Mouse (Mus musculus) CH12.LX (cell line): ENCODE results near the gene Ulk4. TPM values are rescaled to one million over a fixed set of nuclear protein-coding genes. Genes with fewer than 3 reads are reported as not detected.

Experiments used
- DNase-seq: peaks from one replicate; pipeline ENCODE4 v3.0.0-alpha.2; 2013; ENCODE audit errors: extremely low read depth
- H3K27ac ChIP-seq: 2 replicates; pipeline ENCODE4 v1.5.1; 2012; ENCODE audit warnings: low read depth, mild to moderate bottlenecking, control low read depth, moderate library complexity; ENCODE audit not compliant: insufficient read depth
- H3K27me3 ChIP-seq: replicated peaks from 2 replicates; pipeline ENCODE3; 2012; ENCODE audit warnings: inconsistent platforms
- H3K36me3 ChIP-seq, 2 experiments: replicated peaks in 1 of 2; 2 replicates each; pipeline versions ENCODE3 to v1.6.1; 2012; ENCODE audit warnings: inconsistent platforms in 1 of 2, low read length in 1 of 2, mild to moderate bottlenecking in 1 of 2, mixed read lengths in 1 of 2, moderate library complexity in 1 of 2; ENCODE audit not compliant: control insufficient read depth in 1 of 2, insufficient read depth in 1 of 2
- H3K4me1 ChIP-seq, 2 experiments: 2 replicates each; pipeline ENCODE4 v1.6.1; 2012; ENCODE audit warnings: inconsistent platforms in 1 of 2, moderate library complexity in 1 of 2; ENCODE audit not compliant: insufficient read depth in 2 of 2, control insufficient read depth in 1 of 2
- H3K4me2 ChIP-seq: 2 replicates; pipeline ENCODE4 v1.6.1; 2012; ENCODE audit warnings: low read depth, mild to moderate bottlenecking, control low read depth; ENCODE audit not compliant: poor library complexity, insufficient read depth, severe bottlenecking
- H3K4me3 ChIP-seq, 3 experiments: fragments of 150-350 bp in 1 of 3; sonication (generic) in 1 of 3; replicated peaks in 1 of 3; 2 replicates each; pipeline versions ENCODE3 to v1.5.1; 2011 to 2012; ENCODE audit warnings: low read depth in 2 of 3, low read length in 2 of 3, mild to moderate bottlenecking in 2 of 3, moderate library complexity in 2 of 3, control low read depth in 1 of 3, improper control_type of control experiment in 1 of 3, inconsistent platforms in 1 of 3, mixed read lengths in 1 of 3; ENCODE audit not compliant: poor library complexity in 1 of 3
- H3K79me2 ChIP-seq: replicated peaks from 2 replicates; pipeline ENCODE4 v1.6.1; 2012; ENCODE audit warnings: mild to moderate bottlenecking, moderate library complexity; ENCODE audit not compliant: control insufficient read depth, poor library complexity, insufficient read depth, severe bottlenecking; ENCODE audit errors: extremely low read depth
- H3K9ac ChIP-seq: 2 replicates; pipeline ENCODE4 v1.6.1; 2012; ENCODE audit warnings: low read depth, mild to moderate bottlenecking, control low read depth, moderate library complexity; ENCODE audit not compliant: insufficient read depth
- H3K9me3 ChIP-seq: replicated peaks from 2 replicates; pipeline ENCODE3; 2012; ENCODE audit warnings: low read length, inconsistent platforms, mixed read lengths
- BHLHE40 ChIP-seq: IDR thresholded peaks from 2 replicates; pipeline ENCODE4 v1.6.1; 2011; ENCODE audit warnings: mild to moderate bottlenecking, low read depth, low read length, improper control_type of control experiment
- CHD1 ChIP-seq: IDR thresholded peaks from 2 replicates; pipeline ENCODE4 v1.6.1; 2012; ENCODE audit warnings: low read depth, low read length, improper control_type of control experiment, inconsistent platforms
- CTCF ChIP-seq, 2 experiments: IDR thresholded peaks in 1 of 2; conservative IDR thresholded peaks in 1 of 2; 2 replicates each; pipeline ENCODE4 v1.5.1; 2011 to 2012; ENCODE audit warnings: low read depth in 2 of 2, low read length in 2 of 2, improper control_type of control experiment in 1 of 2, inconsistent platforms in 1 of 2, mild to moderate bottlenecking in 1 of 2, moderate library complexity in 1 of 2
- ELF1 ChIP-seq: IDR thresholded peaks from 2 replicates; pipeline ENCODE4 v1.6.1; 2014; ENCODE audit warnings: low read depth, mild to moderate bottlenecking, inconsistent platforms, low read length, improper control_type of control experiment
- GABPA ChIP-seq: IDR thresholded peaks from 2 replicates; pipeline ENCODE4 v1.6.1; 2012; ENCODE audit warnings: low read depth, low read length, improper control_type of control experiment, inconsistent platforms; ENCODE audit not compliant: insufficient replicate concordance
- HCFC1 ChIP-seq: IDR thresholded peaks from 2 replicates; pipeline ENCODE4 v1.6.1; 2012; ENCODE audit warnings: low read depth, mild to moderate bottlenecking, inconsistent platforms, low read length, improper control_type of control experiment
- JUN ChIP-seq: IDR thresholded peaks from 2 replicates; pipeline ENCODE4 v1.6.1; 2011; ENCODE audit warnings: low read depth, mild to moderate bottlenecking, low read length, improper control_type of control experiment, moderate library complexity; ENCODE audit not compliant: insufficient read depth
- JUND ChIP-seq: conservative IDR thresholded peaks from 2 replicates; pipeline ENCODE4 v1.6.1; 2011; ENCODE audit warnings: low read depth, low read length, improper control_type of control experiment
- KAT2A ChIP-seq: IDR thresholded peaks from 2 replicates; pipeline ENCODE4 v1.6.1; 2012; ENCODE audit warnings: low read length, improper control_type of control experiment, inconsistent platforms; ENCODE audit not compliant: insufficient replicate concordance
- MAFK ChIP-seq: IDR thresholded peaks from 2 replicates; pipeline ENCODE4 v1.6.1; 2011; ENCODE audit warnings: low read length, improper control_type of control experiment; ENCODE audit not compliant: insufficient replicate concordance
- MAZ ChIP-seq: IDR thresholded peaks from 2 replicates; pipeline ENCODE4 v1.6.1; 2012; ENCODE audit warnings: low read depth, mild to moderate bottlenecking, inconsistent platforms, low read length, improper control_type of control experiment, moderate library complexity
- MYC ChIP-seq: IDR thresholded peaks from 2 replicates; pipeline ENCODE4 v1.6.1; 2011; ENCODE audit warnings: low read depth, mild to moderate bottlenecking, improper control_type of control experiment, low read length
- NRF1 ChIP-seq: IDR thresholded peaks from 2 replicates; pipeline ENCODE4 v1.6.1; 2014; ENCODE audit warnings: low read depth, mild to moderate bottlenecking, inconsistent platforms, low read length, improper control_type of control experiment, moderate library complexity
- POLR2AphosphoS2 ChIP-seq: IDR thresholded peaks from 2 replicates; pipeline ENCODE4 v1.6.1; 2011; ENCODE audit warnings: low read depth, low read length, improper control_type of control experiment
- RAD21 ChIP-seq: IDR thresholded peaks from 2 replicates; pipeline ENCODE4 v1.6.1; 2011; ENCODE audit warnings: low read depth, mild to moderate bottlenecking, low read length, improper control_type of control experiment, moderate library complexity
- RCOR1 ChIP-seq: conservative IDR thresholded peaks from 2 replicates; pipeline ENCODE4 v1.6.1; 2012; ENCODE audit warnings: low read depth, mild to moderate bottlenecking, inconsistent platforms, low read length, improper control_type of control experiment
- SIN3A ChIP-seq: IDR thresholded peaks from 2 replicates; pipeline ENCODE4 v1.6.1; 2012; ENCODE audit warnings: low read length, improper control_type of control experiment, inconsistent platforms
- SMC3 ChIP-seq: IDR thresholded peaks from 2 replicates; pipeline ENCODE4 v1.6.1; 2011; ENCODE audit warnings: low read depth, low read length, improper control_type of control experiment
- TBP ChIP-seq: conservative IDR thresholded peaks from 2 replicates; pipeline ENCODE4 v1.6.1; 2011; ENCODE audit warnings: low read depth, low read length, improper control_type of control experiment
- TCF12 ChIP-seq: IDR thresholded peaks from 2 replicates; pipeline ENCODE4 v1.6.1; 2014; ENCODE audit warnings: low read depth, mild to moderate bottlenecking, inconsistent platforms, low read length, improper control_type of control experiment
- USF1 ChIP-seq: IDR thresholded peaks from 2 replicates; pipeline ENCODE4 v1.6.1; 2014; ENCODE audit warnings: low read depth, mild to moderate bottlenecking, inconsistent platforms, low read length, improper control_type of control experiment
- USF2 ChIP-seq: conservative IDR thresholded peaks from 2 replicates; pipeline ENCODE4 v1.6.1; 2011; ENCODE audit warnings: low read depth, low read length, improper control_type of control experiment
- ZC3H11A ChIP-seq: IDR thresholded peaks from 2 replicates; pipeline ENCODE4 v1.6.1; 2012; ENCODE audit warnings: low read depth, mild to moderate bottlenecking, inconsistent platforms, low read length, improper control_type of control experiment
- ZKSCAN1 ChIP-seq: IDR thresholded peaks from 2 replicates; pipeline ENCODE4 v1.6.1; 2012; ENCODE audit warnings: low read depth, inconsistent platforms, low read length, improper control_type of control experiment, borderline replicate concordance
- ZMIZ1 ChIP-seq: IDR thresholded peaks from 2 replicates; pipeline ENCODE4 v1.6.1; 2012; ENCODE audit warnings: low read depth, mild to moderate bottlenecking, inconsistent platforms, low read length, improper control_type of control experiment
- dilution Hi-C: fragments of 300-500 bp; cut with MboI; formaldehyde crosslinking; loops from 2 replicates; pipeline ENCODE4 v1.14.3; 2020; ENCODE audit warnings: low sequenced_read_pairs; ENCODE audit not compliant: extremely low pct_unique_long_range_greater_than_20kb, extremely low pct_ligation_motif_present
- in situ Hi-C: fragments of 300-500 bp; cut with MboI; formaldehyde crosslinking; loops from 3 replicates; pipeline ENCODE4 v1.14.3; 2019; ENCODE audit warnings: low sequenced_read_pairs, low pct_ligation_motif_present, low pct_unique_long_range_greater_than_20kb, mixed read lengths
- polyA plus RNA-seq: library from polyadenylated mRNA; unstranded; fragments of >175 nt; gene quantifications from 2 replicates; pipeline ENCODE4 v1.2.1, GENCODE M21; 2012; ENCODE audit warnings: low read depth; ENCODE audit not compliant: insufficient read length
- total RNA-seq, 2 experiments: library from RNA; depleted of rRNA; stranded (reverse); fragments of 300-350 nt in 1 of 2; fragments of >200 nt in 1 of 2; gene quantifications; 2 replicates each; pipeline ENCODE4 v1.2.3; 2012 to 2014

Ulk4 gene
- total and polyA plus RNA-seq, 3 experiments = 1.6 to 25.8 (median 18.5) TPM

DNA sequence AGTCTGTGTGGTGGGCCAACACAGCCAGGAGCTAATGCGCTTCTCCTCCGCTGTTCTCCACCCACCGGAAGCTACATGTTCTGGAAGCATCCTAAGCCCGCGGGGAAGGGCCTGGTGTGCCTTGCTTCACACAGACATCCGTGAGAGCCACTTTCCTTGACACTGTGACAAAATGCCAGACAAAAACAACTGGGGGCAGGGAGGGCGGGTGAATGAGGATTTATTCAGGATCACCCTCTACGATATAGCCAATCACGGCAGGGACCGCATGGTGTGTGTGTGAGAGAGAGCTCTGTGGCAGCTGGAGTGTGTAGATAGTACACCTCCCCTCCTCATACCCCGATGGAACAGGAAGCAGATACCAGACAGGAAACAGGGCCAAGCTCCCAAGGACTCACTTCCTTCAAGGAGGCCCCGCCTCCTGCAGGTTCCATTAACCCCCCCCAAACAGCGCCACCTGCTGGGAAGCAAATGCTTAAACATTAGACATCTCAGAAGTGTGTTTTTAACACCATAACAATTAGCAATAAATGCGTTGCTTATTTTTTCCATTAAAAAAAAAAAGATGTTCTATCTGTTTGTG is 362.0 kb downstream of the Ulk4 start:
- Histone ChIP-seq H3K4me2 (no peak overlapping the region), H3K9me3 (peaks cover 4% of the 10 kb centered on the region), H3K27me3 (no peaks in the 10 kb centered on the region), H3K27ac (no peak overlapping the region), H3K4me3 (no peak overlapping the region), H3K36me3 (no peaks in the 10 kb centered on the region), H3K4me1 (peaks cover 0 to 7% of the 10 kb centered on the region in 2 experiments; a peak in 2 of 4 replicates), H3K79me2 (no peaks in the 10 kb centered on the region), H3K9ac (no peak overlapping the region)
- TF ChIP-seq SMC3 (peak; percentile 15; the same call in 1 of the 2 replicates), JUND (no peak), CTCF (conservative IDR thresholded peaks at IDR 0.05 in 1 of 2, IDR thresholded peaks at IDR 0.05 in 1 of 2; ENCODE audit: low read depth in 2 of 2, low read length in 2 of 2) (peak; percentile 45 to 49; a peak in 3 of 4 replicates)
- dilution Hi-C loops = no loop called here
- in situ Hi-C loops = no loop called here
- peak; percentile 53 for DNase-seq

DNA sequence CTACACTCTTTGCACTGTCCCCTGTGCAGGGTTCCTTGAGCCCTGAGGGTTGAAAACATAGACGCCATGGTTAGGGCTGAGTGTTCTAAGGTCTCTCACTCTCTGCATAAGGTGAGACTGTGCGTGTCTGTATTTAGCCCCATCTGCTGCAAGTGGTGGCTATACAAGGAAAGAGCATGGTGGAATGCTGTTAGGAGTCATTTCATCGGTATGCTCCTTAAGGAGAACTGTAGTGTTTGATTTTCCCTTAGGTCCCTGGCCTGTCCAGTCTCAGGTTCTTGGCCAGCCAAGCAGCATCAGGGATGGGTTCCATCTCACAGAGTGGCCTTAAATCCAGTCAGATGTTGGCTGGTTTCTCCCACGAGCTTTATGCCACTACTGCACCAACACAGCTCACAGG is 362.6 kb downstream of the Ulk4 start:
- DNase-seq = no peak
- Histone ChIP-seq H3K9ac (no peak overlapping the region), H3K27me3 (no peaks in the 10 kb centered on the region), H3K4me1 (peaks cover 0 to 7% of the 10 kb centered on the region in 2 experiments; a peak in 2 of 4 replicates), H3K9me3 (peaks cover 4% of the 10 kb centered on the region), H3K4me3 (no peak overlapping the region), H3K27ac (no peak overlapping the region), H3K4me2 (no peak overlapping the region), H3K36me3 (no peaks in the 10 kb centered on the region), H3K79me2 (no peaks in the 10 kb centered on the region)
- dilution Hi-C loops (no loop called here), in situ Hi-C loops (no loop called here)
- TF ChIP-seq RCOR1 (no peak), ELF1 (no peak), TBP (no peak), POLR2AphosphoS2 (no peak), ZC3H11A (no peak), MYC (no peak), MAFK (no peak), GABPA (no peak), SMC3 (no peak), JUN (no peak), NRF1 (no peak)

DNA sequence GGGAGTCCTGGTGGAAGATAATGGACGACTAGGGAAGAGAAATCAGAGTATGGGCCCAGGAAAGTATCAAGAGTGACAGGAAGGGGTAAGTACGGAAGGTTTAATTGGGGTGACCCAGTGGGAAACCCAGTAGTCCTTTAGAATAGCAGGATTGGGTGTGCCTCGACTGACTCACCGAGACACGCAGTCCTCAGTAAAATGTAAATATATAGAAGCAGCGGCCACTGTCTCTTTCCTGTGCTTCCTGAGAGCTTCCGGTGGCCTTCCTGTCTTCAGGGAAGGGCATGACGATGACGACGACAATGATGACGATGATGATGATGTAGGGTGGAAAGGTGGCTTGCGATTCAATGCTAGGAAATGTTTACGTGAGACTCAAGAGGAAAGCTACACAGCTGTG is 363.8 kb downstream of the Ulk4 start:
- DNase-seq = no peak
- in situ Hi-C loops = no loop called here
- H3K36me3 ChIP-seq = no peaks in the 10 kb centered on the region
- TF ChIP-seq RCOR1 = no peak
- no peak for TF ChIP-seq SIN3A
- no peak for TF ChIP-seq KAT2A
- TF ChIP-seq NRF1 = no peak
- no peak for TF ChIP-seq RAD21
- TF ChIP-seq USF1 = no peak
- TF ChIP-seq ELF1 = no peak
- no peak for TF ChIP-seq JUN
- no peak for TF ChIP-seq ZKSCAN1
- TF ChIP-seq CHD1 = no peak
- no peak for TF ChIP-seq TBP
- TF ChIP-seq BHLHE40 = no peak
- no peak for TF ChIP-seq MYC
- TF ChIP-seq TCF12 = no peak
- no peak for TF ChIP-seq MAZ
- no peak for TF ChIP-seq ZMIZ1
- TF ChIP-seq USF2 = no peak
- TF ChIP-seq HCFC1 = no peak
- no peaks in the 10 kb centered on the region for H3K4me1 ChIP-seq
- no peak overlapping the region for H3K4me2 ChIP-seq
- no peaks in the 10 kb centered on the region for H3K79me2 ChIP-seq
- dilution Hi-C loops = no loop called here
- H3K27me3 ChIP-seq = no peaks in the 10 kb centered on the region
- H3K9ac ChIP-seq = no peak overlapping the region
- H3K9me3 ChIP-seq = peaks cover 8% of the 10 kb centered on the region
- H3K27ac ChIP-seq = no peak overlapping the region
- H3K4me3 ChIP-seq = no peak overlapping the region
